Mouse (Mus musculus) G1E-ER4 (cell line): ENCODE measurements around the gene Slx4. TPM values are rescaled to one million over a fixed set of nuclear protein-coding genes. Genes with fewer than 3 reads are reported as not detected.

ENCODE experiments used
- GATA1 ChIP-seq: IDR thresholded peaks from one replicate; pipeline ENCODE4 v1.8.0; 2012; ENCODE audit warnings: low read length, inconsistent platforms
- polyA plus RNA-seq: library from polyadenylated mRNA; stranded (reverse); fragments of >175 nt; gene quantifications from 2 replicates; pipeline ENCODE4 v1.2.3, GENCODE M21; 2012

Gene Slx4
- polyA plus RNA-seq, 1 experiment: 15.2 TPM

DNA sequence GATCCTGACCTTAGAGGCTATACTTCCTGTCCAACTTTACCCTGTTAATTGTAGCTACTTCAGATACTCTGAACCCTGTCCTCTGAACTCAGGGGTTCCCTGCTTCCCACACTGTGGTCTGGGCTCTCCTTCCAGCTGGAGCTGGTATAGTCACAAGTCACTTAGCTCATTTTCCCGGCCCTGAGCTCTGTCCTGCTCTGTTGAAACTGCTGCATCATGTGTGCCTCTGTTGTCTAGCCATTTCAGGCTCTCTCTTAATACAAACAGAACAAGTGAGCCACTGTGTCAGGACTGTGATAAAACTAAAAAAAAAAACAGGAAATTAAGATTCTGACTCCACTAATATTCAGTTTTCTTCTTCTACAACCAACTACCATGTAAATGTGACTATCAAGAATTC lies 23.1 kb upstream of the Slx4 start:
- TF ChIP-seq GATA1: no peak

DNA sequence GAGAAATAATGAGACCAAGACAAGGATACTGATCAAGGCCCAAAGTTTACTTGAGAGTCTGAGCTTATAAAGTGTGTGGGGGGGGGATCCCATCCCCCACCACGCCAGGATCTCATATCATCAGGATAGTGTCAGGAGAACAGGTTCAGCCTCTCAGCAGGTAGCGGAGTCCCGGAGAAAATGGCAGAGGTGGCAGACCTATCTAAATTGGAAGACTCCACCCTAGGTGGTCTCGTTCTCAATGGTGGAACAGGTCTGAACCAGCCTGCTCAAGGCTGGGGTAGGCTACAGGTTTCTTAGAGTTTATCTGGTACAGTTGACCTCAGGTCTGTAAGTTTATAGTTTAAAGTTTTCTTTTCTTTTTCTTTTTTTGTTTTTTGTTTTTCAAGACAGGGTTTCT lies 19.1 kb upstream of the Slx4 start:
- TF ChIP-seq GATA1: no peak

DNA sequence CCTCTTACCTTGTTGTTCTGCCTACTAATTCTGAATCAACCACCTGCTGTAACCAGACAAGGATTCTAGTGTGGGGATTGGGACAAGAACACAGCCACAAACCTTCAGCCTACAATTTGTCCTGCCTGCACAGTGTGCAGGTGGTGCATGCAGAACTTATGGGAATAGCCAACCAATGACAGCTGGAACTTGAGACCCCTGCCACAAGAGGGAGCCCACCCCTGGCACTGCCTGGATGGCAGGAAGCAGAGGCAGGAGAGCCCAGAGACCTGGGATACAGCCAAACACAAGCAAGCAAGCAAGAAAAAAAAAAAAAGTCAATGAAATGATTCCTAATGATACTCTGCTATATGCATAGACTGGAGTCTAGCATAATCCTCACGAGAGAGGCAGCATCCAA lies 17.7 kb upstream of the Slx4 start:
- no peak for TF ChIP-seq GATA1

DNA sequence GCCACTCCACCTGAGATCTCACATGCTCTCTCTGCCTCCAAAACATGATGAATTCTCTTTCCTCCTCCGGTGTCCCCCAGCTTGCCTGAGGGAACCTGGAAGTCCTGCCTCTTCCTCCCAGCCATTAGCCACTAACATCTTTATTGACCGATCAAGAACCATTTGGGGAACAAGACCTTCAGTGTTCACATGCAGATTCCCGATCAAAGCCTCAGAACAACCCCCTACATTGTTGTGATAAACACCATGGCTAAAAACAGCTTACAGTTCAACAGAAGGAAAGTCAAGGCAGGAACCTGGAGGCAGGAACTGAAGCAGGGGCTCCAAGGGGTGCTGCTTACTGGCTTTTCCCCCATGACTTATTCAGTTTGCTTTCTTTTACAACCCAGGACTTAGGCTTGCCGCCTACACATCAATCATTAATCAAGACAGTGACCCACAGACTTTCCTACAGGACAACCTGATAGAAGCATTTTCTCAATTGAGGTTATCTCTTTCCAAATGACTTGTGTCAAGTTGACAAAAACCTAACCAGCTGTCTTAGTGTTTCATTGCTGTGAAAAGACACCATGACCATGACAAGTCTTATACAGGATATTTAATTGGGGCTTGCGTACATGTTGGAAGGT lies 10.6 kb upstream of the Slx4 start:
- TF ChIP-seq GATA1: no peak

DNA sequence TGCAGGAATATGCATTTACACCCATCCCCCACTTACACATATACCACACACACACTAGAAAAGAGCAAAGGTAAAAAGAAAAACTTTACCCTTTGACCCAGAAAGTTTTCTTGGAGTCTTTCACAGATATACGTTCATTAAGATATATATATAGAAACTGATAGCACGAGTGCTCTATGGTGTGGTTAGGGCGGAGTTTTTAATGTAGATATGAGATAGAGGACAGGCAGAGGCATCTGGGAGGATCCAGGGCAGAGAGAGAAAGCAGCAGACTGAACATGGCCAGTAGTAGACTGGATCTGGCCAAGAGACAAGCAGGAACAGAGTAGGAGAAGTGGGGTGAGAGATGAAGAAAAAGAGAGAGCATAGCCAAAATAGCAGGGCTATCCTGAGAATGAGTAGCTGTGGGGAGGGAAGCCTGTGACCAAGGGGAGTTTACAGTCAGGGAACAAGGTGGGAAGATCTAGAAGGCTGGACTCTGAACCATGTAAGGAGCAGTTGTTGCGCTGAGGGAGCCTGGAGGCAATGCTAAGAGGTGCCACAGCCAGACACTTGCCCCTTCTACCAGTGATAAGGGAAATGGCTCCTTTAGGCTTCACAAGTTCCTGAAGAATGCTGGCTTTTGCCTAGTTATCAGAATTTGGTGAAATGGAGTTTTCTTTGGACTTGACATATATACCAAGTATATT lies 9.5 kb upstream of the Slx4 start:
- TF ChIP-seq GATA1: no peak

DNA sequence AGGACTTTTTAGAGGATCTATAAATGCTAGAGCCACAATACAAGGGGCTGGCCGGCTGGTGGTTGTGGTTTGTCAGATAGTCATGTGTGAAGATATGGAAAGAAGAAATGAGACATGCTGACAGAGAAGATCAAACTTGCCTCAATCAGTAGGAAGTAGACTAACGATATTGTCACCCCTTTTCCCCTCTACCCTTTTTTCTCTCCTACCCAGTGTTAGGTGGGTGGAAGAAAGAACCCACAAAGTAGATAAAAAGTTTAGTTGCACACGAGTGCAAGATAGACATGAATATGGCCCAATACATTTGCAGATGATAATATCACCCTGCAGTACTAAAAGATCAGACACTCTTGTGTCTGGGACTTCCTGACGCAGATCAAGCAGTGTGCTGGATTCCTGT lies 15.2 kb downstream of the Slx4 start:
- TF ChIP-seq GATA1: no peak

DNA sequence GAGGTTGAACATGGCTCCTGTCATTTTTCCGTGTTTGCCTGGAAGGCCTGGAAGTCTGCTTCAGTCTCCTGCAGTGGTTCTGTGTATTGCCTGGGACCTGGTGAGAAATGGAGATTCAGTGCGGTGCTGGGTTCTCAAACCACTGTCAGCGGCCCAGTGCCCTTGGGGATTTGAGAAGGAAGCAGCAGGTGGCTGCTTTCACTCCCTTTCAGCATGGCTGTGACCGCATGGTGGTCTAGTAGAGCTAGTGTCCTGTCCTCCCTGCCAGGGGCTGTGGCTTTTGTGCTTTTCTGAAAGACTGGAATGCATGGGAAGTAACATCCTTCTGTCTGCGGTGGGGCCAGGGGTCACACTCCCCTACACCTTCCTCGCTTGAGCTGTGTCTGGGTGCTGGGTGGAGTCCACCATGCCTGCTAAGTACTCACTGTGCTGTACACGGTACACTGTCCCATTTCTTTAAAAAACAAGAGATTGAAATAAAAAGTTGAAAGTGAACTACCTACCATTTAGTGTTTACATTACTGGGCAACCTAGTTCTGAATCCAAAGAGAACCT lies 20.3 kb downstream of the Slx4 start:
- TF ChIP-seq GATA1: no peak

DNA sequence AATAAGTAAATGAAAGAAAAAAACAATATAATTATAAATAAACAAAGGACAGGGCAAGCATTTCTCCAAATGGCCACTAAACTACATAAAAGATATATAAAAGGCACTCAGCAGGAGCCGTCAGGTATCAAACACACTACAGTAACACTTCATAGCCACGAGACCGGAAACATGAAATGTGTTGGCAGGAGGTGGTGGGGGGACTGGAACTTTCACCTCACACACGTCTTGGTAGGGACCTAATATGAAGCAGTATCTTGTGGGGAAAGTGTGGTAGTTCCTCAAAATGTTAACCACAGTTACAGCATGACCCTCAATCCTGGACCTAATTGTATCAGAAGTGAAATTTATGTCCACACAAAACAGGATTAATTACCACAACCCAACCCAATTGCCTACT lies 21.4 kb downstream of the Slx4 start:
- no peak for TF ChIP-seq GATA1

DNA sequence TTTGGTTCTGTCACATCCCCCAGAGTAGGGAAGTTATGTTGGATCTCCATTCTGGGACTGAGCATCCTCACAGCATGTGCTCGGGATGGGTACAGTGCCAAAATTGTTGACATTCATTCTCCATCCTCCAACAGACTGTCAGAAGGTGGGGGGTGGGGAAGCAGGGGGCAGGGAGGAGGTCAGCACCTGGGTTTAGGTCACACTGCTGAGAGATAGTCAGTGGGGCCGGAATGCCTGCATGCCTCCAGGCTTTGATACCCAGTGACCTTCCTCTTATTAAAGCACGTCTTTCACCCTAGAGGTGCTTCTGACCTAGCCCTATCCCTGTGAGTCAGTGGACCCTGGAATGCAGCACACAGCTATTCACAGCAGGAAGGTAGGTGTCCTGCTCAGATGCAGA lies 26.9 kb downstream of the Slx4 start:
- no peak for TF ChIP-seq GATA1

DNA sequence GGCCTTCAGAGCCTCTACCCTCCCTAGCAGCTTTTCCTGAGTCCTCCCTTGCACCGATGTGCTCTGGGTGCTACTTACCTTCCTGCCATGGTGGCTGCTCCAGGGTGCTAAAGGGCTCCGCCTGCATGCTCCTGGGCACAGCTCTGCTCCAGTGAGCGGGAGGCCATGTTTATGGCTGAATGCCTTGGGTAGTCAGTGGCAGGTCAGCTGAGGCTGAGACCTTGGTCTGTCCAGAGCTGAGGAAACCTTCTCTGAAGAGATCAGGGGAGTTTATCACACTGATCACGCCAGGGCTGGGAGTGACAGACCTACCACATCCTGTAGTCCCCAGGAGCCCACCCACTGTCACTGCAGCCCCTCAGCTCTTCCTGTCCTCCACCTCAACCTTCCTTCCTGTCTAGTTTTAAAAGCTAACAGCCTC lies 27.3 kb downstream of the Slx4 start, which contains the start of gene Nlrc3:
Nlrc3 (minus strand) TSS at position 382 of the 421 bp plus-strand sequence.
- TF ChIP-seq GATA1: no peak

DNA sequence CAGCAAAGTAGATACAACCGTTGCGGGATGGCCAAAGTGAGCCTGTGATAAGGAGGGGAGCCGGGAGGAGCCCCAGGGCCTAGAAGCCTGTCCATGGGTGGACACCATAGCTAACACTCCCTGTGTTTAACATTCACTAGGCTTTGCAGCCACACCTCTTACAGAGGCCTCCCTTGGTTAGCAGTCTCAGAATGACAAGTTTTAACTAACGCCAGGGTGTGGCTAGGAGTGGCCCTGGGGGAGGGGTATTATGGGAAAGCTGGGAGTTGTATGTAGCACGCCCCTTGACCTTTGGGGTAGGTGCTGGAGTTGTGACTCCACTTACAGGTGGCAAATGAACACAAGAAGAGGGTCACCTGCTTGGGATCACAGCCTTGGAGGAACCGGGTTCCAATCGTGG lies 27.9 kb downstream of the Slx4 start:
- TF ChIP-seq GATA1: no peak

DNA sequence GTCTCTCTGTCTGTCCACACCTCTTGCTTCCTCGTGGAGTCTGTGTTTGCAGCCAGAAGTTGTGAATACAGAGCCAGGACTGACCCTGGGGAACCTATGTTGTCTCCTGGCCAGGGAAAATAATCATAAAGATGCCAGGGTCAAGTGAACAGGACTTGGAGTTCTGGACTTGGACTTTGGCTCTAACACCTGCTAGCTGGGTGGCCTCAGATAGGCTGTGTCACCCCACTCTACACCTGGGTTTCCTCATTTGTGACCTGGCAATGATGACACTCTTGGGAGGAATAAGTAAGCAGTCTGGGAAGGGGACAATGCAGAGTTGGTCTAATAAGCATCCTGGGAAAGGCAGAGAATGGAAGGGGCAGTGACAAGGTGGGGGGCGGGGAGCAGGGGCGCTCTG lies 38.0 kb downstream of the Slx4 start:
- TF ChIP-seq GATA1: no peak

DNA sequence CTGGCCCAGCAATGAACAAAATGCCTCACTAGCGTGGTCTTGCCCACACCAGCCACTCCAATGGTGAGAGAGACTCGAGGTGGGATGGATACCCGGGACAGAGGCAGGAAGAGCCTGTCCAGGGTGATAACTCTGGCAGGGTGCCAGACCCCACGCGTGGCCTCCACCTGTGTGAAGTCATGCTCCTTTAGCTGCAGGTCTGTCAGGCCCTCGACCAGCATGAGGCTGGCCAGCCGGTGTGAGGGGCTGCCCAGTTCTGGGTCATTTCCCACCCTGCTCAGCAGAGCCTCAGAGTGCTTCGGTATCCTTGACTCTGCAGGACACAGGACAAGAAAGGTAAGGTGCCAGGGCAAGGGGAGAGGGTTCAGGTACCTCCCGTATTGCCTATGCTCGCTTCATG lies 38.6 kb downstream of the Slx4 start:
- TF ChIP-seq GATA1: no peak

DNA sequence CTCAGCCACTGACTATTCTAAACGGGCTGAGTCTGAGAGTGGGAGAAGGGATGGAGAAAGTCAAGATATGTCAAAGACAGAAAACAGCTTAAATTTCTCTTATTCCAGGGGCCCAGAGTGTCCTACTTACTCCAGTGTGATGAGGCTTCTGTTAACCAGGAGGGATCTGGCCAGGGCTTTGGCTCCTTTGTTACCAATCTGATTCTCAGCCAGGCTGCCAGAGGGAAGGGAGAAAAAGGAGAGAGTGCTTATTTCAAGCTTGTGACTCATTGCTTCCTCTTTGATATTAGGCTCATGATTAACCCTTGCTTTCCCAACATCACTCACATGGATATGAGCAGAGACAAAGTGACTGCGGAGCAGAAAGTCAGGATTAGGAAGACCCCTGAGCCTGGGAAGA lies 44.3 kb downstream of the Slx4 start:
- TF ChIP-seq GATA1: no peak

DNA sequence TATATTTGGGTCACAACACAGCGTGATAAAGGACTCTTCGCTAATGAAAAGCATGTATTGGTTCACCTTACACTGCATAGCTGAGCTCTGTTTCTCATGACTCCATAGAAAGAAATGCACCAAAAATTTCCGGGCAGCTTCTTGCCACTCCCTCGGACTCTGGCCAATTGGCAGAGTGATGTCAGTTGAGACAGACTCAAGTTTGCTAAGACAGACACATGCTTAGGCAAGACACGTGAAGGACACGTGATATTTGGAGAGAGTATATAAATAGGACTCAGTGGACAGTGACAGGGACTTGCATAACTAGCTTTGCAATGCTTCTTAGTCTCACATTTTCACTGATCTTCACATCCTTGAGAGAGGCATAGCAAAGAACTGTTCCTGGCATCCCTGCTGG lies 47.2 kb downstream of the Slx4 start:
- no peak for TF ChIP-seq GATA1

DNA sequence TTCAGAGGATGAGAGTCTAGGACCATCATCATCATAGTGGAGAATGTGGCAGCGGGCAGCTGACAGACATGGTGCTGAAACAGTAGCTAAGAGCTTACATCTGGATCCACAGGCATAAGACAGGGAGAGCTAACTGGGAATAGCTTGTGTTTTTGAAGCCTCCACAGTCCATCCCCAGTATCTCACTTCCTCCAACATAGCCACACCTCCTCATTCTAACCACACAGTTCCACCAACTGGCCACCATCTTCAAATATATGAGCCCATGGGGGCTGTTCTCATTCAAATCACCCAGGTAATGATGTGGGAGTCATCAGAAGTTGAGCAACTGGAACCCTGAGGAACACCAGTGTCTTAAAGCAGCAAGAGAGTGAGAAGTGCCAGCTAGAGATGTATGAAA lies 52.4 kb downstream of the Slx4 start:
- TF ChIP-seq GATA1: no peak

DNA sequence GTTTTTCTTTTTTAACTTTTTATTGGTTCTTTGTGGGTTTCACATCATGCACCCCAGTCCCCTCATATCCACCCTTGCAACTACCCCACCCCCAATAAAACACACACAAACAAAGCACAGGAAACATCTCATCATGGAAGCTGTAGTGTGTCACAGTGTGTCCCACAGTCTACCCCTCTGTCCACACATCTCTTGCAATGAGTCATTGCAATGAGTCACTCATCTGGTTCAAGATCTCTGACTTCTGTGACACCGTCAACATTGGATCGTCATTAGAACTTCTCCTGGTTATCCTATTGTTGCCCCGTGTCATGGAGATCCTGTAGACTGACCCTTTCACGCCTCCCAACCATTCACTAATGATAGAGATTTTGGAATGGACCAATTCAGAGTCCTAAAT lies 68.9 kb downstream of the Slx4 start:
- TF ChIP-seq GATA1: no peak
